Mouse (Mus musculus): ENCODE results near the gene Hadhb.

DNA sequence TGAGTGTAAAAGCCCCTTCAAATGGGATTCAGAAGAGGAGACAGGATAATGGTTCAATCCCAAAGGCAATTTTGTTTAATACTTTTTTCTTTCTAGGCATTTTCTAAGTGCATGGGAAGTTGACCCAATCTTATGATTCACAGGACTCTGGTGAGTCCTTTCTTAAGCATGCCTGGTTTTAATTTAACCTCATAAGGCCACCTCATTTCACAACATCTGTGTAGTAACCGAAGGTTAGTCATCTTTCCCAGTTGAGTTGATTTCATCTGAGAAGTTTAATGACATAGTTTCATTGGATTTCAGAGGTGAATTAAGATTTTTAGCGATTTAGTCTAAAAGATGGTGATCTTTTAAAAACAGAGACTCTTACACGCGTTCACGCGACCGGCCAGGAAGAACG, 67.6 kb downstream of the Hadhb start:
- TF ChIP-seq EP300 (IDR thresholded peaks at IDR 0.05; ENCODE audit: low read depth) (no peak), CTCF (IDR thresholded peaks at IDR 0.05; ENCODE audit: low read depth) (no peak)

Measured in liver, embryonic 14.5 days (tissue).